Mouse (Mus musculus) hindbrain, embryonic 12.5 days (tissue): ENCODE measurements around the gene Ahdc1. TPM values are rescaled to one million over a fixed set of nuclear protein-coding genes. Genes with fewer than 3 reads are reported as not detected.

Experiments used
- ATAC-seq: fragments of 200-750 bp; cut with Nextera tagmentation; 2 replicates; pipeline ENCODE4 v1.8.0; 2017; ENCODE audit warnings: moderate TSS enrichment; ENCODE audit not compliant: low FRiP score
- H3K27ac ChIP-seq: fragments of 300-500 bp; sonication (generic); 2 replicates; pipeline ENCODE4 v1.5.1; 2016; ENCODE audit warnings: mild to moderate bottlenecking
- H3K27me3 ChIP-seq: fragments of 300-500 bp; sonication (generic); 2 replicates; pipeline ENCODE4 v1.6.1; 2016; ENCODE audit warnings: mild to moderate bottlenecking
- H3K36me3 ChIP-seq: fragments of 300-500 bp; sonication (generic); 2 replicates; pipeline ENCODE4 v1.6.1; 2016; ENCODE audit warnings: mild to moderate bottlenecking
- H3K4me1 ChIP-seq: fragments of 300-500 bp; sonication (generic); 2 replicates; pipeline ENCODE4 v1.6.1; 2016
- H3K4me2 ChIP-seq: fragments of 300-500 bp; sonication (generic); replicated peaks from 2 replicates; pipeline ENCODE4 v1.6.1; 2016; ENCODE audit warnings: mild to moderate bottlenecking
- H3K4me3 ChIP-seq: fragments of 300-500 bp; sonication (generic); 2 replicates; pipeline ENCODE4 v1.5.1; 2016; ENCODE audit warnings: mild to moderate bottlenecking
- H3K9ac ChIP-seq: fragments of 300-500 bp; sonication (generic); 2 replicates; pipeline ENCODE4 v1.6.1; 2016; ENCODE audit warnings: mild to moderate bottlenecking, moderate library complexity
- H3K9me3 ChIP-seq: fragments of 300-500 bp; sonication (generic); replicated peaks from 2 replicates; pipeline ENCODE4 v1.6.1; 2016; ENCODE audit warnings: mild to moderate bottlenecking
- WGBS: fragments of 180-500 bp; shearing (Covaris S2); methylation state at CpG from one replicate; pipeline ENCODE4 v1.1.7; 2016; 5-methylcytosine and 5-hydroxymethylcytosine counted together
- polyA plus RNA-seq: library from polyadenylated mRNA; unstranded; fragments of >200 nt; fragmentation: Nextera tagmentation; extraction: Ambion mirVana; gene quantifications from 2 replicates; pipeline ENCODE4 v1.2.1, GENCODE M21; 2016

The Ahdc1 gene
- polyA plus RNA-seq, 1 experiment from 2014 or later = 15.3 TPM

DNA sequence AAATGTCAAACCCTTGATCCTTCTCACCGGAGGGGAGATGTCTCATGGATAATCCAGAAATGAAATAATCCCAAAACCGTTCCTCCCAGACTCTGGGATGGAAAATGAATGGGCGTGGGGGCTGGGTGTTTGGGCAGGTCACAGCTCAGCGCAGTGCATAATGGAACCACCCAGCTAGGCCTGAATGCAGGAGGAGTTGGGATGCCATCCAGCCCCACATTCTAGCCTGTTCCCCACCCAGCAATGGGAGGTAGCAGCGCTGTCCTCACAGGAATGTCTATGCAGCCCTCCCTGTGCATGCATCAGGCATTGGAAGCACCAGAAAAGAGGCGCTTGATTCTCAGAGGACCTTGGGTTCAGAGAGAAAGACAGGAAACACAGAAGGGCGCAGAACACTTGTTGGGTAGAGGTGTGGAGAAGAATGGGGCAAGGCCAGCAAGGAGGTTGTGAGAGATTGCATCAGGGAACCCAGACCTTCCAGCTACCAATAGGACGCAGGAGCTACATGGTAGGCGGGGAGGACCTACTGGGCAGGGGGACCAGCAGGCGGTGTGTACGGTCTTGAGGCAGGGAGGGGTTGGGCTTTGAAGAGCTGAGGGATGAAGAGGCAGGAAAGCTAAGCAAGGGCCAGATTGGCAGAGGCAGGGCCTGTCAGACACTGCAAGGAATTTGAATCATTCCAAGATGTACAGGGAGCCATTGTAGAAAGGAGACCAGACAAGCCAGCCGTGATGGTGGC is 57.5 kb downstream of the Ahdc1 start:
- Histone ChIP-seq H3K9ac (no peak overlapping the region), H3K9me3 (no peaks in the 10 kb centered on the region), H3K27me3 (no peaks in the 10 kb centered on the region), H3K4me2 (no peak overlapping the region), H3K27ac (no peak overlapping the region), H3K36me3 (peaks cover 70% of the 10 kb centered on the region), H3K4me1 (peaks cover 22% of the 10 kb centered on the region), H3K4me3 (no peak overlapping the region)
- 85% methylated on average over 12 of the region's 12 CpGs for WGBS
- ATAC-seq = no peak

DNA sequence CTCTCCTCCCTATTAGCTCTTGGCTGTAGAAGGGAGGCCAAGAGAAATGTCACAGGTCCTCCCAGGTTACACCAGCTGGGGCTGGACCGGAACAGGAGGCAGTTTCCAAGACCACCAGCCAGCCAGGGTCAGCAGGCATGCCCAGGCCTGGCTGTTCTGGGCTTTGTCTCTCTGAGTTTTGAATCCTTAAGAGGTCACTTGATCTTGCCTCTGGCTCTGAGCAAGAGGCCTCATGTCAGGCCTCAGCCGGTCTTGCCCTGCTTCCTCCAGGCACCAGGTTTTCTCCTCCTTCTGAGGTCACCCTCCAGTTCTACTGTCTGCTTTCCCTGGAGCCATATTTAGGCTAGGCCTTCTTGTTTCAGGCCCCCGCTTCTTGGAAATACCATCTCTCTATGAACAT is 59.3 kb downstream of the Ahdc1 start:
- ATAC-seq = no peak
- H3K4me2 ChIP-seq = no peak overlapping the region
- H3K4me3 ChIP-seq = no peak overlapping the region
- peaks cover 40% of the 10 kb centered on the region for H3K4me1 ChIP-seq
- no peaks in the 10 kb centered on the region for H3K9me3 ChIP-seq
- H3K9ac ChIP-seq = no peak overlapping the region
- H3K27ac ChIP-seq = no peak overlapping the region
- no peaks in the 10 kb centered on the region for H3K27me3 ChIP-seq
- H3K36me3 ChIP-seq = peaks cover 52% of the 10 kb centered on the region
- WGBS = 88% methylated on average over 3 of the region's 3 CpGs

DNA sequence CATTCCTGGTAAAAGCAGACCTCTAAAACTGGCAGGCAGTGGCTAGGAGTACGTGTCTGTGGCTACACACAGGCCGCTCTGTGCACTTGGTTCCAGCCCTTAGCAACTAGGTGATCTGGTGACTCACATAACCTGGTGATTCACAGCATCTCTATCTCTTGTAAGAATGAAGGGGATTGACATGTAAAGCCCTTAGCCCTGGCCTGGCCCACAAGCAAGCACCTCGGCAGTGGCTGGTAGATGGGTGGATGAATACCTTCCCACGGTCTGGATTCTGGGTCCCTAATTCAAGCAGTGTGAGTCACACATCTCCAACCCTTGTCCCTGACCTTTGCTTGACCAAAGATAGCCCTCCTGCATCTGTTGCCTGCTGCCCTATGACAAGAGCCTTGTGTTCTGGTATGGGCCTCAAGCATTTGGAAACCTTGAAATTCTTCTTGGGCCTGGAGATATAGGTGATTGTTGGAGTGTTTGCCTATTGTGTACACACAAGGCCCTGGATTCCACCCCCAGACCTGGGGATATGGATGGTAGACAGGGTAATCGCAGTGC is 59.8 kb downstream of the Ahdc1 start:
- 90% methylated on average over 5 of the region's 5 CpGs for WGBS
- peaks cover 43% of the 10 kb centered on the region for H3K4me1 ChIP-seq
- peaks cover 47% of the 10 kb centered on the region for H3K36me3 ChIP-seq
- no peak overlapping the region for H3K4me2 ChIP-seq
- no peaks in the 10 kb centered on the region for H3K9me3 ChIP-seq
- no peak overlapping the region for H3K9ac ChIP-seq
- no peak overlapping the region for H3K4me3 ChIP-seq
- no peak overlapping the region for H3K27ac ChIP-seq
- no peak for ATAC-seq
- no peaks in the 10 kb centered on the region for H3K27me3 ChIP-seq

DNA sequence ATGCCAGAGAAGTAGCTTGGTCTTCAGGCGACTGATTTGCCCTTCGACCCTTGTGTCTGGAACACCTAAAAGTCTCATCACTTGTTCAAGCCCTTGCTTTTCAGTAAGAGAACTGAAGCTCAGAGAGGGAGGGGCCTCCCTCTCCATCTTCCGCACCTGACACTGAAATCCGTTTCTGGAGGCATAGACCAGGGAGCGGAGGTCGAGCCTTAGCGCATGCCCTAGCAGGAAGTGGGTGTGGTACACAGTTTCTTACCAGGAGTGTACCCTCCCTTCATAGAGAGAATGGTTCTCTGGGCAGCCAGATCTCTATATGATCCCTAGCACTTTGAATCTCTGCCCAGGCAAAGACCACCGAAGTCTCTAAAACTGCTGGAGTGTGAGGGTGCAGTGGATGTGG is 62.1 kb downstream of the Ahdc1 start:
- no peak for ATAC-seq
- Histone ChIP-seq H3K36me3 (peaks cover 40% of the 10 kb centered on the region), H3K27me3 (no peaks in the 10 kb centered on the region), H3K4me3 (no peak overlapping the region), H3K4me2 (no peak overlapping the region), H3K4me1 (peaks cover 51% of the 10 kb centered on the region), H3K27ac (peak overlapping the region; percentile 72; the same call in 1 of the 2 replicates), H3K9me3 (no peaks in the 10 kb centered on the region), H3K9ac (peak overlapping the region; percentile 49)
- 62% methylated on average over 8 of the region's 8 CpGs for WGBS

DNA sequence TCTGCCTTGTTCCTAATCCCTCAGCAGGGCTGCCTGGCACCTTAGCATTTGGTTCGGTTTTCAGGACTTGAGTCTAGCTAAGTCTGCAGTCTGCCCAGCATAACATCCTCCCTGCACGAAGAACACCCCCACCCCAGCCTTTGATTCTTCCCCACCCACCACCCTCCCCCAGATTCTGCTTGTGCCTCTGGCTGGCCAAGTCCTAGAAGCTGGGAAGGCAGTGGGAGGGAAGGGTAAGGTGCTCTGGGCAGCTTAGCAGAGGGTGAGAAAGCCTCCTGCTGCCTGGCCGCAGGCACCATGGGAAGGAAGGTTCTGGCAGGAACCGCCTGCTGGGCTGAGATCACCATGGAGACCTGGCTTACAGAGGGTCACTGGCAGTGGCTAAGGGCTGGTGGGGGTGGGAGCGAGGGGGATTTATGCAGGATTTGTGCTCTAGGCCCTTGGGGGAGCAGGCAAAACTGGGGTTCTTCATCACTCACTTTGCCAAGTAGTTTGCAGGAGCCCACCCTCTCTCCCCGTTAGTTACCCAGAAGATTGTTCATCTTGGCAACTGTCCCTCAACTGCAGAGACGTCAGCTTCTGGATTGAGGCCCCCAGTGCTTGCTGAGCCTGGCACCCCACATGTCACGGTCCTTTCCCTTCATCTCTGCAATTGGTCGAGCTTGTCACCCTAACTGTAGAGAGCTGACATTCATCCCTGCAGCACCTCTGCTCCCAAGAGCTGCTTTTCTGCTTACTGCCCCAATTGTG is 63.2 kb downstream of the Ahdc1 start:
- H3K4me2 ChIP-seq = 0 out of 2 replicates have a peak overlapping the region, but pooled peaks have one; percentile 13
- peaks cover 60% of the 10 kb centered on the region for H3K4me1 ChIP-seq
- peak overlapping the region; percentile 72 for H3K27ac ChIP-seq
- H3K4me3 ChIP-seq = no peak overlapping the region
- H3K36me3 ChIP-seq = peaks cover 42% of the 10 kb centered on the region
- 0 out of 2 replicates have a peak, but pooled peaks have one; percentile 16 for ATAC-seq
- H3K27me3 ChIP-seq = no peaks in the 10 kb centered on the region
- H3K9me3 ChIP-seq = no peaks in the 10 kb centered on the region
- peak overlapping the region; percentile 49 for H3K9ac ChIP-seq
- WGBS = 28% methylated on average over 9 of the region's 9 CpGs

DNA sequence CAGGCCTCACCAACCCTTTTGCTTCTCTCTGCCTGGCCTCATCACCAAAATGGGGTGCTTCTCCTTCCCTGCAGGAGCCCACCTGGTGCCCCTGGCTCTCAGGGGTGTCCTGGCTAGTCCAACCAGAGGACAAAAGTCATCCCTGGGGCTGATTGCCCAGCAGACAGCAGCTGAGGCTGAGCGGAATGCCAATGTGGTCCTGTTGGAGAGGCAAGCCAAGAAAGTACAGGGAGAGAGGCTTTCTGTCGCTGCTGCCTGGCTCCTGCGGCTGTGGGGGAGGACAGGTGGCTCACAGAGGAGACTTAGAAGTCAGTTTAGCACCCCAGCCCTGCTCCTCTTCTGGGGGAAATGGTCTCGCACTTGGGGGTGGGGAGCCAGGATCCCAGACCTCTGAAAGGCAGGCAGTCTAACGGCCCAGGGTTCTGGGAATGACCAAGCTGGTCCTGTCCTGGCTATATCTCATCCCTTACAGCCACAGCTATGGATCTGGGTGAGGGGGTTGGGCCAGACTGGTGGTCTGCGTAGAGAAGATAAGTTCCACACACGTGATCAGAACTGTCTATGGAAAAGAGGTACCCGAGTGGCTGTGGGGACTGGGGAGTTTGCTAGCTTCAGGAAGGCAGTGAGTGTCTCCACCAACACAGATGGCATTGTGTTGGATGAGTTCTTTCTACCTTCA is 64.0 kb downstream of the Ahdc1 start:
- no peak for ATAC-seq
- Histone ChIP-seq H3K9me3 (no peaks in the 10 kb centered on the region), H3K4me3 (no peak overlapping the region), H3K4me1 (peaks cover 66% of the 10 kb centered on the region), H3K27ac (peak overlapping the region; percentile 72), H3K9ac (peak overlapping the region; percentile 41; the same call in 1 of the 2 replicates), H3K4me2 (no peak overlapping the region), H3K27me3 (no peaks in the 10 kb centered on the region), H3K36me3 (peaks cover 36% of the 10 kb centered on the region)
- WGBS = 64% methylated on average over 8 of the region's 8 CpGs

DNA sequence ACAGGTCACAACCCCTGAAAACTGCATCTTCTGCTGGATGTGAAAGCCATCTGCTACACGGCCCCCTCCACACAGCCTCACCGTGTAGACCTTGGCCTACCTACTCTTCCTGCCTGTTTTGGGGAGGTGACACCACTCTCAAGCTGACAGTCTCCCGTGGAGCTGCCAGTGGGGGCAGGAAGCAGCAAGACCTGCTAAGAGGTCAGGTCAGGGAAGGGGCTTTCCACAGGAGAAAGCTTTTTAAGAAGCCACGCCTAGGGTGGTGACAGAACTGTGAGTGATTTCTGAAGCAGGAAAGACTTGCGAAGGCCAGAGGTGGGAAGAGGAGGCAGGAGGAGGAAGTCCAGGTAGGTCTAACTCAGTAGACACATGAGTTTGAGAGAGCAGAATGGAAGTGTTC is 67.9 kb downstream of the Ahdc1 start:
- Histone ChIP-seq H3K4me2 (no peak overlapping the region), H3K36me3 (peaks cover 16% of the 10 kb centered on the region), H3K4me1 (peaks cover 46% of the 10 kb centered on the region), H3K9ac (no peak overlapping the region), H3K9me3 (no peaks in the 10 kb centered on the region), H3K27ac (no peak overlapping the region; the same call in 1 of the 2 replicates), H3K27me3 (no peaks in the 10 kb centered on the region), H3K4me3 (no peak overlapping the region)
- ATAC-seq = no peak
- 56% methylated on average over 5 of the region's 5 CpGs for WGBS

DNA sequence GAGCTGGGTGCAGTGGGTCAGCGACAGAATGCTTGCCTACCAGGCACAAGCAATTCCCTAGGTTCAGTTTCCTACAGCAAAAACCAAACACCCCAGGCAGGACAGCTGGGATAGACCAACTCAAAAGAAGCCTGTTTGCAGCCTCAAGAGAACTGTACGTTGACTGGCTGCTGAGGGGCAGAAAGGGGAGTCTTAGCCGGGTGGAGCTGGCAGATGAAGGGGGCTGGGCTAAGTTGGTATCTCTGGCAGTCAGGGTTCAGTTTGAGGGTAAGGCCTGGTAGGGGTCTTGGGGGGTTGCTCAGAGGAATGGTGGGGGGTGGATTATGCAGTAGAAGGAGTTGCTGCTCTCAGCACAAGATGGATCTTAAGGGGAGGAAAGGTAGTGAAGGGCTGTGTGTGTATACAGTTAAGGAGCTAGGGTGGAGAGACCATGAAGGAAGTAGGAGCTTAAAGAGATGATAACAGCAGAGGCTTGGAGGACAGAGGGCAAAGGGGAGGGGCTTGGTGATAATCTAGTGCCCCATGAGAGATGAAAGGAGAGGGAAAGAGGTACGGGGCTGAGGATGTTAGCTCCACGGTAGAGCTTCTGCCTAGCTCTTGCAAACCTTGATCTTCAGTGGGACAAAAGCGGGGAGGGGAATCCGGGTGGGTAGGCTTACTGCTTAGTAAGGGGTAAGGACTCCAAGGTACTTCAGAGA is 68.5 kb downstream of the Ahdc1 start:
- no peak overlapping the region for H3K4me3 ChIP-seq
- no peak overlapping the region; the same call in 1 of the 2 replicates for H3K27ac ChIP-seq
- no peaks in the 10 kb centered on the region for H3K27me3 ChIP-seq
- ATAC-seq = no peak
- no peak overlapping the region for H3K4me2 ChIP-seq
- 42% methylated on average over 7 of the region's 7 CpGs for WGBS
- H3K9ac ChIP-seq = no peak overlapping the region
- H3K36me3 ChIP-seq = peaks cover 16% of the 10 kb centered on the region
- H3K4me1 ChIP-seq = peaks cover 46% of the 10 kb centered on the region
- no peaks in the 10 kb centered on the region for H3K9me3 ChIP-seq

DNA sequence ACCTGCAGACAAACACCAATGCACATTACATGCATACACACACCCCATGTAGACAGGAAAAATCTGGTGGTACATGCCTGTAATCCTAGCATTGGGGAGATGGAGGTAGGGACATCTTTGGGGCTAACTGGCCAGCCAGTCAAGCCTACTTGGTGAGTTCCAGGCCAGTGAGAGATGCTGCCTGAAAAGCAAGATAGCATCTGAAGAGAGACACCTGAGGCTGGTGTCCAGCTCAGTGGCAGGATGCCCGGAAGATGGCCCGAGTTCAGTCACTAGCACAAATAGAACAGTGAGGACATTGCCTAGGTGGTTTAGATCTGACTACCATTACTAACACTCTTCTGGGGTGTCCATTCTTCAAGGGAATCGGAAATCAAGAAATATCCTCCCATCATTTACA is 69.8 kb downstream of the Ahdc1 start:
- Histone ChIP-seq H3K4me1 (peaks cover 47% of the 10 kb centered on the region), H3K4me3 (no peak overlapping the region), H3K27me3 (peaks cover 6% of the 10 kb centered on the region; the same call in 1 of the 2 replicates), H3K4me2 (no peak overlapping the region), H3K9me3 (no peaks in the 10 kb centered on the region), H3K36me3 (peaks cover 16% of the 10 kb centered on the region), H3K27ac (no peak overlapping the region), H3K9ac (no peak overlapping the region)
- ATAC-seq = no peak
- 91% methylated on average over 3 of the region's 3 CpGs for WGBS

DNA sequence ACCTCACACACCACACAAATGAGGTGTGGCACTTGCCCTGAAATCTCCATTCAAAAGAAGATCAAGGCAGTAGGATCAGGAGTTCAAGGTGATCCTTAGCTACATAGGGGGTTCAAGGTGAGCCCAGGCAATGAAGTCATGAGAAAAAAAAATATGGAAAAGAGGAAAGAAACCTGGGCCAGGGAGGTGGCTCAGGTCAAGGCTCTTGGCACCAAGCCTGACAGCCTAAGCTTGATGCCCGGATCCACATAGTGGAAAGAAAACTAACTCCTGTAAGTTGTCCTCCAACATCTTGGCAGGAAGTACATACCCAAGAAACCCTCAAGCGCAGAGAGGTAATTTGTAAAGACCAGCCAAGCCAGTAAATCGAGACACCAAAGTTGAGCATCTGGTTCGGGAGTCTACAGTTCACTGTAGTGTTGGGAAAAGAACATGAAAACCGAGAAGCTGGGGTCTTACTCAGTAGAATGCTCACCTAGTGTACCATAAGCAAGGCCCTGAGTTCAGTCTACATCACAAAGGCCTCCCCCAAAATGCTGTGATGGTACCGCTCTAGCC is 71.2 kb downstream of the Ahdc1 start:
- ATAC-seq = no peak
- WGBS = 85% methylated on average over 6 of the region's 6 CpGs
- Histone ChIP-seq H3K27ac (no peak overlapping the region), H3K4me2 (no peak overlapping the region), H3K36me3 (peaks cover 16% of the 10 kb centered on the region), H3K27me3 (peaks cover 6% of the 10 kb centered on the region; the same call in 1 of the 2 replicates), H3K9me3 (no peaks in the 10 kb centered on the region), H3K4me3 (no peak overlapping the region), H3K4me1 (peaks cover 51% of the 10 kb centered on the region), H3K9ac (no peak overlapping the region)
